Mouse (Mus musculus): Measurements from ENCODE around the gene Sirt6. TPM values are rescaled to one million over a fixed set of nuclear protein-coding genes. Genes with fewer than 3 reads are reported as not detected.
A peak's percentile ranks its signal among the peaks of the same experiment; 100 is the strongest.

Sirt6 gene
- polyA plus RNA-seq, 1 experiment from 2014 or later: 55.1 TPM

DNA sequence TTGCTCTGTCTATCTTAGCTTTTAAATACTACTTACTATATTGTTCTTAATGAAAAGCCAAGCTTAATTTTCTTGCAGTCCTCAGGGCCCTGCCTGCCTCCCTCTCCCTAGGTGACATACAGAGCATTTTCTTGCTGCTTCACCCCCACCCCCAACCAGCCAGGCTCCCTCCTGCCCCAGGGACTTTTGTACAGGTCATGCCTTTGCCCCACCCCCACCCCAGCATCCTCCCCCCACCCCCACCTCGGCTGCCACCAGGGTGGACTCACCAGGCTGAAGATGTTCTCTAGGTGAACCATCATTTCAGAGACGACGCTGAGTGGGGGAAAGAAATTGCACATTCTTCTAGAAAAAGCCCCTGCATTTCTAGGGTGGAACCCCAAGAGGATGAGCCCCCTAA is 29.3 kb downstream of the Sirt6 start:
- H3K4me1 ChIP-seq: peaks cover 79% of the 10 kb centered on the region
- WGBS: 55% methylated on average over 3 of the region's 3 CpGs

DNA sequence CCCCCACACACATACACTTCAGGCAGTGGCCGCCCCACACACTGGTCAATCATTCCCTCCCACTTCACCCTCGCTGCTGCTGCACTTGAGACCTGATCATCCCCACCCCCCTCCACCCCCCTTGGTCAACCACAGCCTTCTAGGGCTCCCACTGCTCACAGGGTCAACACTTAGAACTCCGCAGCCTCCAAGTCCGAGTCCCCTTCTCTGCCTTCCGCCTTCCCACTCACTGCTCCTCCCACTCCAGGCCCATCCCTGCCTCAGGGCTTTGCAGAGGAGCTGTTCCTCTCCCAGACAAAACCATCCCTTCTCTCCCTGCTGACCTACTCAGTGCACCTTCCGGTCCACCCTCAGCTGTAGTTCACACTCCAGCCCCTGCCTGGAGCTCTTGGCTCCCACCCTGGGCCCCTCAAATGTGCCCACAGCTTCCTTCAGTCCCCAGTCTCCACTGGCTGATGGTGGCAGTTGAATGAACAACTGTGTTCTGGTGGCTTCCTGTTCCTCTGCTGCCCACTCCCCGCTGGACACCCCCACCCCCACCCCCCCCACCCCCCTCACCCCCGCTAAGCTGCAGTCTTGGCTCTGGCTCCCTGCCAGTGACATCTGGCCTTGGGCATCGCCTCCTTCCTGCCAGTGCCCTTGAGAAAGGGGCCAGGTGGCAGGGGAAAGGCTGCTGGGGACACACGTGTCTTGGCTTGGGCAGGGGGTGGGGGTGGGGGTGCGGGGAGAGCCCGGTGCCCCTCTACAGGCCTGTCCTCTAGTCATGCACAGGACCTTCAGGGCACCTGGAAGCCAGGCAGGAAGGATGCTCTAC is 30.3 kb downstream of the Sirt6 start:
- Histone ChIP-seq H3K4me1 (peaks cover 71% of the 10 kb centered on the region), H3K36me3 (replicated peaks) (no peaks in the 10 kb centered on the region), H3K27ac (peak overlapping the region; percentile 71), H3K4me3 (peak overlapping the region; percentile 37), H3K9me3 (no peaks in the 10 kb centered on the region), H3K27me3 (ENCODE audit: poor library complexity, severe bottlenecking) (peaks cover 99% of the 10 kb centered on the region)
- WGBS: 11% methylated on average over 12 of the region's 12 CpGs
- DNase-seq (ENCODE audit: extremely low spot score, low spot score): peak; percentile 45

More for the DNA sequence above, 29.3 kb downstream of the Sirt6 start:
- no peak overlapping the region for H3K27ac ChIP-seq
- DNase-seq (ENCODE audit: extremely low spot score, low spot score): no peak
- peaks cover 92% of the 10 kb centered on the region for H3K27me3 ChIP-seq (ENCODE audit: poor library complexity, severe bottlenecking)
- no peaks in the 10 kb centered on the region for H3K36me3 ChIP-seq (replicated peaks)
- no peaks in the 10 kb centered on the region for H3K9me3 ChIP-seq
- no peak overlapping the region for H3K4me3 ChIP-seq

DNA sequence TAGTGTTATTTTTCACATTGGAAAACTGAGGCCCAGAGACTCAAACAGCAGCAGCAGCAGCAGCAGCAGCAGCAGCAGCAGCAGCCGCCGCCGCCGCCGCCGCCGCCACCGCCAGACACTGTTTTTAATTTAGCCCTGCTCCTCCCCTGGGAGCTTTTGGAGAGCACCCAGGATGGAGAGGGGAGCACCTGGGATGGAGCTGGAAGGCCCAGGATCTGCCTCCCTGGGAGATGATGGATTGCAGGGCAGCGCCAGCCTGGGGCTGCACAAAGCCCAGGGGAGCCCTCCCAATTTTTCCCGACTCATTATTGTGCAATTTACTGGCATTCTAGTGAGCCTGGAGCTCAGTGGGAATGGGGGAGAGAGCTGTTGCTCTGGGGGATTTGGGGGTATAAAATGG is 31.0 kb downstream of the Sirt6 start:
- H3K4me3 ChIP-seq: peak overlapping the region; percentile 37
- H3K27me3 ChIP-seq (ENCODE audit: poor library complexity, severe bottlenecking): peaks cover 99% of the 10 kb centered on the region
- DNase-seq (ENCODE audit: extremely low spot score, low spot score): no peak

DNA sequence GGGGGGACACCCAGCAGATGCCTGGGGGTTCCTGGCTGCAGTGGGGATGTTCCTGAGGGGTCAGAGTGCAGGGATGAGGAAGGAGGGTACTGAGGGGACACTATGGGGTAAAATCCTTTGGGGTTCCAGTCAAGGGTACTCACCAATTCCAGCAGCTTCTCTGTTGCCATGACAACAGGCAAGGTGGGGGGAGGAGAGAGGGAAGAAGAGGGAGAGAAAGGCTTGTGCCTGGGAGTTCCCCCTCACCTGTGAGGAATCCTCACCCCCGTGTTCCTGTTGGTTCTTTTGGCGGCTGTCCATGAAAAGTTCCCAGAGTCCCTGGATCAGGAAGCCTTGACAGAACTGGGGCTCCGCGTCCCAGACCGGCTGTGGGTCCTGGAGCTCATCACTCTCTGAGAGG is 32.0 kb downstream of the Sirt6 start:
- H3K27ac ChIP-seq: 0 out of 2 replicates have a peak overlapping the region, but pooled peaks have one; percentile 2
- DNase-seq (ENCODE audit: extremely low spot score, low spot score): no peak
- H3K4me3 ChIP-seq: no peak overlapping the region
- no peaks in the 10 kb centered on the region for H3K9me3 ChIP-seq
- peaks cover 54% of the 10 kb centered on the region for H3K4me1 ChIP-seq
- WGBS: 51% methylated on average over 5 of the region's 5 CpGs
- H3K36me3 ChIP-seq (replicated peaks): no peaks in the 10 kb centered on the region
- H3K27me3 ChIP-seq (ENCODE audit: poor library complexity, severe bottlenecking): peaks cover 100% of the 10 kb centered on the region

More for the DNA sequence above, 31.0 kb downstream of the Sirt6 start:
- H3K36me3 ChIP-seq (replicated peaks): no peaks in the 10 kb centered on the region
- H3K27ac ChIP-seq: peak overlapping the region; percentile 71
- 4% methylated on average over 10 of the region's 10 CpGs for WGBS
- peaks cover 64% of the 10 kb centered on the region for H3K4me1 ChIP-seq
- no peaks in the 10 kb centered on the region for H3K9me3 ChIP-seq

DNA sequence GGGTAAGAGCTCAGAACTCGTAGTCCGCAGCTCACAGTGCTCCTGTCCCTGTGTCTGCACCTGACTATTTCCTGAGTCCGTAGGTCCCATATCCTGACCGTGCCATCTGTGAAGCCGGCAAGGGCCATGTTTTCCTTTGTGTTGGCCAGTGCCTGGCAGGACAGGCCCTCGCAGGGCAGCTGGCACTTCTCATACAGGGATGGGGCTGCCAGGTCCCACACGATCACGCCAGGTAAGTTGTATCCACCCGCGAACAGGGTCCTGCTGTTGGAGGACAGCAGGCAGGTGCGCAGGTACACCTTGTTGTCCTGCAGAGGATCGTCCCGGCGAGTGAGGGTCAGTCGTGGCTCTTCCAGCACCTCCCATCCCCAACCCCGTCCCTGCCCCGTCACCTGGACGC is 33.7 kb downstream of the Sirt6 start:
- H3K4me1 ChIP-seq: peaks cover 40% of the 10 kb centered on the region
- peaks cover 100% of the 10 kb centered on the region for H3K27me3 ChIP-seq (ENCODE audit: poor library complexity, severe bottlenecking)
- 81% methylated on average over 18 of the region's 18 CpGs for WGBS
- DNase-seq (ENCODE audit: extremely low spot score, low spot score): no peak
- H3K4me3 ChIP-seq: no peak overlapping the region
- no peak overlapping the region for H3K27ac ChIP-seq
- H3K9me3 ChIP-seq: no peaks in the 10 kb centered on the region
- H3K36me3 ChIP-seq (replicated peaks): no peaks in the 10 kb centered on the region

DNA sequence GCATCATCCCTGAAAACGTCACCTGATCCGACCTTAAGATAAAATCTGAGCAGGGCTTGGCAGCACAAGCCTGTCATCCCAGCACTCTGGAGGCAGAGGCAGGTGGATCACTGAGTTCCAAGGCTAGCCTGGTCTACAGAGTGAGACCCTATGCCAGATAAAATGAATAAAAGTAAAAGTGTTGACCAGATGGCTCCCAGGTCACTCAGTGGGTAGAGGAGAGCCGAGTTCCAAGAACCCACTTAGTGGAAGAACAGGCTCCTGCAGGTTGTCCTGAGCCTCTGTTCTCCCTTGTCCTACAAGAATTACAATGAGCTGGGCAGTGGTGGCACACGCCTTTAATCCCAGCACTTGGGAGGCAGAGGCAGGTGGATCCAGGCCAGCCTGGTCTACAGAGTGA is 34.4 kb downstream of the Sirt6 start:
- Histone ChIP-seq H3K9me3 (no peaks in the 10 kb centered on the region), H3K4me3 (no peak overlapping the region), H3K27me3 (ENCODE audit: poor library complexity, severe bottlenecking) (peaks cover 100% of the 10 kb centered on the region), H3K36me3 (replicated peaks) (no peaks in the 10 kb centered on the region), H3K27ac (no peak overlapping the region), H3K4me1 (peaks cover 33% of the 10 kb centered on the region)
- 76% methylated on average over 4 of the region's 4 CpGs for WGBS
- DNase-seq (ENCODE audit: extremely low spot score, low spot score): no peak

DNA sequence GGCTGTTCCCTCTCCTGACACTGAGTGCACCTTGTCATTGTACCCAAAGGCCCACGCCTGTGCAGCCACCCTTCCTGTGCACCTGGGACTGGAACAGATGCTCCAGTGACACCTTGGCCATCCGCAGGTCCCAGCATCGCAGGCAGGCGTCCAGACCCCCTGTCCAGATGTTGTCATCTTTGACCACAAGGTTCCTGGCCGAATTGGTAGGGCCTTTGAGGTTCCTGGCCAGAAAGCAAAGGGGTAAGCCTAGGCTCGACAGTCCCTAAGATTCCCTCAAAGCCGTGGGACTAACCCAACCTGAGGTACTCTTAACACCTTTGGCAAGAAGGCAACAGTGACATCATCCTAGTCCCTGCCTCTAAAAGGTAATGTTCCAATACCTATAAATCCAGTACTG is 35.0 kb downstream of the Sirt6 start:
- Histone ChIP-seq H3K36me3 (replicated peaks) (no peaks in the 10 kb centered on the region), H3K4me1 (peaks cover 27% of the 10 kb centered on the region), H3K9me3 (no peaks in the 10 kb centered on the region), H3K27me3 (ENCODE audit: poor library complexity, severe bottlenecking) (peaks cover 100% of the 10 kb centered on the region), H3K27ac (no peak overlapping the region), H3K4me3 (no peak overlapping the region)
- 84% methylated on average over 7 of the region's 7 CpGs for WGBS
- DNase-seq (ENCODE audit: extremely low spot score, low spot score): no peak

DNA sequence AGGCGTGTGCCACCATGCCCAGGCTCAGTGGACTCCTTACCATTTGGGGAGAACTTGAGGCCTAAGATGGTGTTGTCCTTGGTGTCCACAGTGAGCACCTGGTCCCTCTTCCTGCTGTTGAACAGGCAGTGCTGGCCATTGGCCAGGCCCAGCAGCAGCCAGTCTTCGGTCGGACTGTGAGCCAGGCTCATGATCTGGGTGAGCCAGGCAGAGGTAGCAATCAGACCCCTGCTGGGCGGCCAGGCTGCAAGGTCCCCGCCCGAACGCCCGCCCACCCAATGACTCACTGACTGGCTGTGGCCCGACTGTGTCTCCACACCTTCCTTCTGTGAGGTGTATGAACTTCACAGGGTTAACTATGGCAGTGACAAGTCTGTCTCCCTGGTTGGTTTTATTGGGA is 35.8 kb downstream of the Sirt6 start:
- 73% methylated on average over 9 of the region's 9 CpGs for WGBS

DNA sequence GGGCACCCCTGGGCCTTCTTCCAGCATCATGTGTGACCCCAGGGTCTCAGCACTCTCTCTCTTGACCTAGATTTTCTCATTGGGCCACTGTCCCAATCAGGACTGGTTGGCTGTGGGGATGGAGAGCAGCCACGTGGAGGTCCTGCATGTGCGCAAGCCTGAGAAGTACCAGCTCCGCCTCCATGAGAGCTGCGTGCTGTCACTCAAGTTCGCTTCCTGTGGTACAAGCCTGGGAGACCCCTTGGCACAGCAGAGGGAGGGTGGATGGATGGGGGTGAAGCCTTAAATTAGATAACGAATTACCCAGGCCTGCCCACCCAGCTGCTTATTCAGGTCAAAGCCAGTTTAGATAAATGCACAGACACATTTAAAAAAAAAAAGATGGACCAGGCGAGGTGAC is 38.9 kb downstream of the Sirt6 start:
- Histone ChIP-seq H3K4me3 (no peak overlapping the region), H3K4me1 (peaks cover 10% of the 10 kb centered on the region; the same call in 1 of the 2 replicates), H3K27ac (no peak overlapping the region), H3K9me3 (no peaks in the 10 kb centered on the region), H3K36me3 (replicated peaks) (no peaks in the 10 kb centered on the region), H3K27me3 (ENCODE audit: poor library complexity, severe bottlenecking) (peaks cover 100% of the 10 kb centered on the region)
- DNase-seq (ENCODE audit: extremely low spot score, low spot score): no peak
- WGBS: 73% methylated on average over 7 of the region's 7 CpGs

More for the DNA sequence above, 35.8 kb downstream of the Sirt6 start:
- Histone ChIP-seq H3K9me3 (no peaks in the 10 kb centered on the region), H3K4me3 (no peak overlapping the region), H3K36me3 (replicated peaks) (no peaks in the 10 kb centered on the region), H3K27me3 (ENCODE audit: poor library complexity, severe bottlenecking) (peaks cover 100% of the 10 kb centered on the region), H3K4me1 (peaks cover 19% of the 10 kb centered on the region), H3K27ac (no peak overlapping the region)
- DNase-seq (ENCODE audit: extremely low spot score, low spot score): no peak

DNA sequence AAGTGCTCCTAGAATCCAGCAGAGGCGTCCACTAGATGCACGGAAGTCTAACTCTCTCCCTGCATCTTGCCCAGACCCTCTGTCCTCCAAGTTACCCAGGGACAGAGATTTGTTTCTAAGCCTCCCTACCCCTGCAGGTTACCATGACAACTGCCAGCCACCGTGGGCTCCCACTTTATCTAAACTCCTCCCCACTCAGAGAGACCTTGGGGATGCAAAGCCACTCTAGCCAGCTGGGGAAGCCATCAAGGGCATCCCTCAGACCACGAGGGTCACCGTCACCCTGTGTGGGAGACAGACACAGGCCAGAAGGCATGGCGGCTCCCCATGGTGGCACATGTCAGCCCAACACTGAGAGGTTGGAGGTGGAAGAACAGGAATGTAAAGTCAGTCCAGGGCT is 44.2 kb downstream of the Sirt6 start:
- no peak for DNase-seq (ENCODE audit: extremely low spot score, low spot score)
- peaks cover 42% of the 10 kb centered on the region for H3K4me1 ChIP-seq
- no peak overlapping the region for H3K4me3 ChIP-seq
- peaks cover 100% of the 10 kb centered on the region for H3K27me3 ChIP-seq (ENCODE audit: poor library complexity, severe bottlenecking)
- no peaks in the 10 kb centered on the region for H3K9me3 ChIP-seq
- H3K27ac ChIP-seq: no peak overlapping the region
- WGBS: 57% methylated on average over 6 of the region's 6 CpGs
- H3K36me3 ChIP-seq (replicated peaks): no peaks in the 10 kb centered on the region

DNA sequence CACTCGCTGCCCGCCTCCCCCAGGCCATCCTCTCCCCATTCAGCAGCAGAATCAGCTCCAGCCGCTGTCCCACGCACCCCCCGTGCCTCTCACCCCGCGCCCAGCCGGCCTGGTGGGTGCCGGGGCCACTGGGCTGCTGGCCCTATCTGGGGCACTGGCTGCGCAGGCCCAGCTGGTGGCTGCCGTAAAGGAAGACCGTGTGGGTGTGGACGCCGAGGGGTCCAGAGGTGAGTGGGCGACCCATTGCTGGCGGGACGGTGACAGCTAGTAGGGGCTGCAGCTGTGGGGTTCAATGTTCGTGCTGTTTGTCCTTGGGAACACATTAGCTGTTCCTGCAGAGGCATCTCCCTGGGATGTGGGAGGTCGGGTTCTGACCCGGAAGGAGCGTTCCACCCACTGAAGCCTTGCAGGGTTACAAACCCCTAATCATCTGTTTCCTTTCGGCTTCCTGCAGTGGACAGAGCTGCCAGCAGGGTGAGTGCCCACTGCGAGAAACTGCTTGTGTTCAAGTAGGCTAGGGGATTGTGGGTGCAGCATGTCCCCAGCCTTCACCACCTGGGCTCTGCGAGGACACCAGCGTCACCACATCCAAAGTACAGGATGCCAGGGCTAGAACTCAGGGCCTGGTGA is 47.0 kb downstream of the Sirt6 start:
- H3K9me3 ChIP-seq: no peaks in the 10 kb centered on the region

DNA sequence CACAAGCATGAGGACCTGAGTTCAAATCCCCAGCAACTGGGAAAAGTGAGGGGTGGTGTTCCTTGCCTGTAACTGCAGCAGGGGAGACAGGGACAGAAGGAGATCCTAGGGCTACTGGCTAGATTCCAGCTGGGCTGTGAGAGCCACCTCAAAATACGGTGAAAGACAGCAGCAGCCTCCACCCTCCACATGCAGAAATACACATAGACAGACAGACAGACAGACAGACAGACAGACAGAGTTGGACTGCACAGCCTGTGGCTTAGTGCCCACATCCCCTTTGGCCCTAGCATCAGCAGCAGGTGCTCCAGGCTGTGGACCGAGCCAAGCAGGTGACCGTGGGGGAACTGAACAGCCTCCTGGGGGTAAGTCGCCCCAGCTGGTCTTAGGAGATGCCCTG is 47.6 kb downstream of the Sirt6 start:
- 74% methylated on average over 4 of the region's 4 CpGs for WGBS
- peaks cover 53% of the 10 kb centered on the region for H3K4me1 ChIP-seq

More for the DNA sequence above, 47.0 kb downstream of the Sirt6 start:
- peaks cover 50% of the 10 kb centered on the region for H3K4me1 ChIP-seq
- no peak for DNase-seq (ENCODE audit: extremely low spot score, low spot score)
- peaks cover 100% of the 10 kb centered on the region for H3K27me3 ChIP-seq (ENCODE audit: poor library complexity, severe bottlenecking)
- H3K36me3 ChIP-seq (replicated peaks): no peaks in the 10 kb centered on the region
- no peak overlapping the region for H3K4me3 ChIP-seq
- 0 out of 2 replicates have a peak overlapping the region, but pooled peaks have one; percentile 1 for H3K27ac ChIP-seq
- WGBS: 57% methylated on average over 25 of the region's 25 CpGs

DNA sequence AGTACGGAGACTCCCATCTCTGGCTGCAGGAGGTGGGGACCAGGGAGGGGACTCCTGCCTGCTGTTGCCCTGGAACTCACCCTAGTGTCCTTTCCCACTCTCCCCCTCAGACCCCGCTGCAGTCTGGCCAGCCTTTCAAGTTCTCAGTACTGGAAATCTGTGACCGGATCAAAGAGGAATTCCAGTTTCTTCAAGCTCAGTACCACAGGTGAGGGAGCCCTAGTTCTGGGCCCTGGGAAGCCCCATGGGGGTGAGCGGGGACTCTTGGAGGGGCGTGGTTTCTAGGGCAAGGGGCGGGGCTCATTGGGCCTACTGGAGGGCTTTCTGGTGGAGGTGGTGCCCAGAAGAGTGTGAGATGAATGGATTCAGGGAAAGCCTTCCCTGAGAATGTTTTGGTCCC is 51.9 kb downstream of the Sirt6 start:
- peak overlapping the region; percentile 25 for H3K27ac ChIP-seq
- peaks cover 90% of the 10 kb centered on the region for H3K27me3 ChIP-seq (ENCODE audit: poor library complexity, severe bottlenecking)
- H3K9me3 ChIP-seq: peaks cover 4% of the 10 kb centered on the region; the same call in 1 of the 2 replicates
- peak overlapping the region; percentile 55 for H3K4me3 ChIP-seq
- 4% methylated on average over 6 of the region's 6 CpGs for whole genome bisulfite sequencing
- no peak for DNase-seq (ENCODE audit: extremely low spot score, low spot score)
- peaks cover 63% of the 10 kb centered on the region for H3K4me1 ChIP-seq
- no peaks in the 10 kb centered on the region for H3K36me3 ChIP-seq (replicated peaks)

More for the DNA sequence above, 47.6 kb downstream of the Sirt6 start:
- Histone ChIP-seq H3K27ac (0 out of 2 replicates have a peak overlapping the region, but pooled peaks have one; percentile 1), H3K27me3 (ENCODE audit: poor library complexity, severe bottlenecking) (peaks cover 100% of the 10 kb centered on the region), H3K4me3 (no peak overlapping the region), H3K36me3 (replicated peaks) (no peaks in the 10 kb centered on the region), H3K9me3 (no peaks in the 10 kb centered on the region)
- no peak for DNase-seq (ENCODE audit: extremely low spot score, low spot score)

Measured in forebrain, embryonic 10.5 days (tissue).